Mouse (Mus musculus): Measurements from ENCODE around the gene Oat.

GRCm38 (mm10) chr7:132576891-132577290 lies 693 bp upstream of the Oat start:
- TF ChIP-seq CTCF (IDR thresholded peaks at IDR 0.05; ENCODE audit: control insufficient read depth, insufficient read depth, low read length) (no peak), POLR2A (IDR thresholded peaks at IDR 0.05; ENCODE audit: borderline replicate concordance, control insufficient read depth, low read depth, low read length) (no peak)

All from bone marrow, adult 2 months (tissue).